Mouse (Mus musculus) forebrain, embryonic 10.5 days (tissue): Measurements from ENCODE around the gene Runx1. TPM values are rescaled to one million over a fixed set of nuclear protein-coding genes. Genes with fewer than 3 reads are reported as not detected.

Experiments
- DNase-seq: peaks from one replicate; pipeline ENCODE4 v3.0.0-alpha.2; 2017; ENCODE audit warnings: low spot score; ENCODE audit errors: extremely low spot score
- H3K27ac ChIP-seq: fragments of 300-500 bp; sonication (generic); 2 replicates; pipeline ENCODE4 v1.5.1; 2016; ENCODE audit warnings: mild to moderate bottlenecking
- H3K27me3 ChIP-seq: fragments of 300-500 bp; sonication (generic); 2 replicates; pipeline ENCODE4 v1.6.1; 2016; ENCODE audit warnings: mild to moderate bottlenecking; ENCODE audit not compliant: poor library complexity, severe bottlenecking
- H3K36me3 ChIP-seq: fragments of 300-500 bp; sonication (generic); replicated peaks from 2 replicates; pipeline ENCODE4 v1.6.1; 2016; ENCODE audit warnings: mild to moderate bottlenecking, moderate library complexity
- H3K4me1 ChIP-seq: fragments of 300-500 bp; sonication (generic); 2 replicates; pipeline ENCODE4 v1.6.1; 2016
- H3K4me3 ChIP-seq: fragments of 300-500 bp; sonication (generic); 2 replicates; pipeline ENCODE4 v1.5.1; 2016; ENCODE audit warnings: mild to moderate bottlenecking, moderate library complexity
- H3K9me3 ChIP-seq: fragments of 300-500 bp; sonication (generic); 2 replicates; pipeline ENCODE4 v1.6.1; 2016; ENCODE audit warnings: mild to moderate bottlenecking, moderate library complexity
- whole genome bisulfite sequencing: fragments of 180-500 bp; shearing (Covaris S2); methylation state at CpG from one replicate; pipeline ENCODE4 v1.1.7; 2016; 5-methylcytosine and 5-hydroxymethylcytosine counted together
- polyA plus RNA-seq: library from polyadenylated mRNA; unstranded; fragments of >200 nt; fragmentation: Nextera tagmentation; extraction: Ambion mirVana; gene quantifications from 2 replicates; pipeline ENCODE4 v1.2.1, GENCODE M21; 2016

Gene Runx1
- polyA plus RNA-seq, 1 experiment from 2014 or later, result 2.3 TPM

- H3K4me3 ChIP-seq, result no peak overlapping the region
- peaks cover 11% of the 10 kb centered on the region for H3K4me1 ChIP-seq
- H3K36me3 ChIP-seq, result no peaks in the 10 kb centered on the region
- H3K9me3 ChIP-seq, result no peaks in the 10 kb centered on the region
- H3K27me3 ChIP-seq, result no peaks in the 10 kb centered on the region
- 85% methylated on average over 6 of the region's 6 CpGs for WGBS
- DNase-seq, result no peak
- H3K27ac ChIP-seq, result no peak overlapping the region
These were observed 39.6 kb downstream of the Runx1 start for GRCm38 (mm10) chr16:92786276-92786882.

GRCm38 (mm10) chr16:92783651-92784131 is 42.3 kb downstream of the Runx1 start:
- Histone ChIP-seq H3K9me3 (no peaks in the 10 kb centered on the region), H3K27me3 (no peaks in the 10 kb centered on the region), H3K4me3 (no peak overlapping the region), H3K27ac (no peak overlapping the region; the same call in 1 of the 2 replicates), H3K4me1 (peaks cover 13% of the 10 kb centered on the region), H3K36me3 (no peaks in the 10 kb centered on the region)
- WGBS, result 49% methylated on average over 7 of the region's 7 CpGs
- no peak for DNase-seq

- H3K27ac ChIP-seq, result no peak overlapping the region
- H3K4me1 ChIP-seq, result peaks cover 20% of the 10 kb centered on the region
- 84% methylated on average over 6 of the region's 6 CpGs for WGBS
- no peaks in the 10 kb centered on the region for H3K27me3 ChIP-seq
- no peak overlapping the region for H3K4me3 ChIP-seq
- DNase-seq, result no peak
- H3K36me3 ChIP-seq, result no peaks in the 10 kb centered on the region
- no peaks in the 10 kb centered on the region for H3K9me3 ChIP-seq
These were observed 43.5 kb downstream of the Runx1 start for GRCm38 (mm10) chr16:92782408-92782807.

- Histone ChIP-seq H3K9me3 (no peaks in the 10 kb centered on the region), H3K27me3 (no peaks in the 10 kb centered on the region), H3K27ac (no peak overlapping the region), H3K36me3 (no peaks in the 10 kb centered on the region), H3K4me3 (no peak overlapping the region), H3K4me1 (peaks cover 20% of the 10 kb centered on the region)
- no peak for DNase-seq
- 90% methylated on average over 9 of the region's 9 CpGs for WGBS
These were observed 46.0 kb downstream of the Runx1 start for GRCm38 (mm10) chr16:92779896-92780435.

DNA sequence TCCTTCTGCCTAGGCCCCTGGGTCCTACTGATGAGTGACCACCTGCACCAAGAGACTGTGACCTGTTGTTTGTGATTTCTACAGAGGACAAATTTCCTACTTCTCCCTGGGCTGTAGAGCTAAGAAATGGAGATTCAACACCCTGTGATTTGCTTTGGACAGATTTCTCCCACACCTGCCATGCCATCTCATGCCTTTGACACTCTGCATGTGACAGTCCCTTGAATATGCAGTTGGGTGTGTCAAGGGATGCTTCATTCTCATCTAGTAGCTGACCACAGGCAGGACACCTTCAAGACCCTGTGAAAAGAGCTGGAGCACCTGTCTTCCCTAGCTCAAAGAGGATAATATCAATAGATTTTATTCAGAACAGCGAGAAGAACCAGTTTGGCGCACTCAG is 46.8 kb downstream of the Runx1 start:
- Histone ChIP-seq H3K36me3 (no peaks in the 10 kb centered on the region), H3K27me3 (no peaks in the 10 kb centered on the region), H3K4me1 (peaks cover 20% of the 10 kb centered on the region), H3K9me3 (no peaks in the 10 kb centered on the region), H3K27ac (no peak overlapping the region), H3K4me3 (no peak overlapping the region)
- no peak for DNase-seq
- WGBS, result 91% methylated on average over 2 of the region's 2 CpGs

DNA sequence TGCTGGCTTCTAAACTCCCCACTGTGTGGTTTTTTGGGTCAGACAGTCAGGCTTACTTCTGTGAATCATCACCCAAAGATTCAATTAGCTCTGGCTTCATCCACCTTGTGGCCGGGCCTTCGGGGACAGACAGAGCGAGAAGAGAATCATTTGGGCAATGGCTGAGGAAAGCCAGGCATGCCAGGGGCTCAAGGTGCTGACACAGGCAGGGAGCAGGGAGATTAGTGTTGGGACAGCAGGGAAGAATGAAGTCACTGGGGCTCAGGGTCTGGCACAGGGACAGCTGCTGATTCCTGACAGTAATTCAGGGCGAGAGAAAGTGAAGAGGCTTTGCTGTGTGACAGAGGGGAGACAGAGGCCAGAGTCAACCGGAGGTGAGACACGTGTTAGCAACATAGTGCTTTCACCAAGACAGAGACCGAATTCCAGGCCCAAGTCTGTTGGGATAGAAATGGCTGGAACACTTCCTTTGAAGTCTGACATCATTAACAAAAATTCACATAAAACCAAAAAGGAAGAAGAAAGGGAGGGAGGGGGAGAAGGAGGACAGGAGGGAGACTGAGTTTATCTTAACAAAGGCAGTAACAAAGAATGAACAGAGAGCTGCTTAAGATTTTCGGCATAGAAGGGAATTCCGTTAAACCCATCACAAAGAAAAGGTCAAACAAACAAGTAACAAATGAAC is 47.7 kb downstream of the Runx1 start:
- no peak for DNase-seq

GRCm38 (mm10) chr16:92767862-92768261 is 58.1 kb downstream of the Runx1 start:
- Histone ChIP-seq H3K4me1 (0 out of 2 replicates have a peak, but pooled peaks cover 3% of the 10 kb centered on the region), H3K36me3 (no peaks in the 10 kb centered on the region), H3K27me3 (no peaks in the 10 kb centered on the region), H3K4me3 (no peak overlapping the region), H3K9me3 (no peaks in the 10 kb centered on the region), H3K27ac (no peak overlapping the region)
- WGBS, result 92% methylated on average over 4 of the region's 4 CpGs
- no peak for DNase-seq

More for the DNA sequence above, 47.7 kb downstream of the Runx1 start:
- Histone ChIP-seq H3K4me1 (peaks cover 10% of the 10 kb centered on the region), H3K27ac (no peak overlapping the region; the same call in 1 of the 2 replicates), H3K9me3 (no peaks in the 10 kb centered on the region), H3K36me3 (no peaks in the 10 kb centered on the region), H3K27me3 (no peaks in the 10 kb centered on the region), H3K4me3 (no peak overlapping the region)
- 52% methylated on average over 9 of the region's 9 CpGs for WGBS

DNA sequence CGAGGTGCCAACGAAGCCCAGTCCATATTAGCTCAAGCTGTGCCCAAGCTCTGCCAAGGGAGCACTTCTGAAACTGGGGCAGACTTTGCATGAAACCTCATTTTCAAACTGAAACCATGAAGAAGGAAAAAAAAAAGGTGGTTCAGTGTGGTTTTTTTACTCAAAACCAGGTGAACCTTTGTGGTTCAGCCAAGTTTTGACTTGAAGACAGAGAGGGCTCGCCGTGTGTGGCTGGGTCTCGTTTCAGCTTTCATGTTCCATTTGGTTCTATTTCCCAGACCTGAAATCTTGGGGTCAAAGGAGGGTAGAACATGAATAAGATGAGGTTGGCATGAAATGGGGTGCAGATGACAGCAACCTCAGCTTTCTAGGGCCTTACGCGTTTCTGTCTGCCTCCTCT is 58.5 kb downstream of the Runx1 start:
- DNase-seq, result no peak
- WGBS, result 93% methylated on average over 7 of the region's 7 CpGs
- Histone ChIP-seq H3K36me3 (no peaks in the 10 kb centered on the region), H3K4me1 (0 out of 2 replicates have a peak, but pooled peaks cover 3% of the 10 kb centered on the region), H3K9me3 (no peaks in the 10 kb centered on the region), H3K27ac (no peak overlapping the region), H3K27me3 (no peaks in the 10 kb centered on the region), H3K4me3 (no peak overlapping the region)

DNA sequence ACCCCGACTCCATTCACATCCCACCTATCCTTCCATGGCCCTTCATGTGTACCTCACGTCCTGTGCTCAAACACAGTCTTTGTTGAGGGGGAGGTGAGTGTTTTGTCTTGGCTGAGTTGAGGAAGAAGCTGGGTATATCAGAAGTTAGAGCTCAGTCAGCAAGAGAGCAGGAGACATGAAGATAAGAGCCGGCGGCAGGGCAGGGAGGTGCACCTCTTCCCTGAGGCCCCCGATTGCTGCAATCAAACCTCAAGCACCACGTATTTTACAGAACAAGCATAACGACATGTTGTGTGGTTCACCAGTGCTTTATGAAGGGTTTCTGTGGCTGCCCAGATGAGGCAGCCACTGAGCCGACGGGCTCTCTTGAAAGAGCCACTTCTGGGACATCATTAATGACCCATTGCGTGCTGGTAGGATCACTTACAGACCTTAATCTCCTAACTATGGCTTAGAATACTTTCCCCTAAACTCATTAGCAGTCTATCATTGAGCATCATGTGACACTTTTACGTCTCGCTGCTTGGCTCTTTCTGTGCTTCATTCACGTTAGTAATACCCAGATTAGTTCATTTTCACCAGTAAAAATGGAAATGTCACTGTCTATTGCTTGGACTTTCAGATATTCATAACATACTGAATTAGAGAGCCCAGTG is 61.1 kb downstream of the Runx1 start:
- no peaks in the 10 kb centered on the region for H3K9me3 ChIP-seq
- no peaks in the 10 kb centered on the region for H3K27me3 ChIP-seq
- H3K27ac ChIP-seq, result no peak overlapping the region
- no peaks in the 10 kb centered on the region for H3K36me3 ChIP-seq
- 79% methylated on average over 13 of the region's 13 CpGs for WGBS
- 0 out of 2 replicates have a peak, but pooled peaks cover 3% of the 10 kb centered on the region for H3K4me1 ChIP-seq
- no peak for DNase-seq
- no peak overlapping the region for H3K4me3 ChIP-seq

- H3K36me3 ChIP-seq, result no peaks in the 10 kb centered on the region
- H3K4me3 ChIP-seq, result no peak overlapping the region
- H3K27ac ChIP-seq, result no peak overlapping the region
- WGBS, result 95% methylated on average over 3 of the region's 3 CpGs
- 0 out of 2 replicates have a peak, but pooled peaks cover 3% of the 10 kb centered on the region for H3K4me1 ChIP-seq
- no peaks in the 10 kb centered on the region for H3K9me3 ChIP-seq
- no peaks in the 10 kb centered on the region for H3K27me3 ChIP-seq
- DNase-seq, result no peak
These were observed 62.3 kb downstream of the Runx1 start for GRCm38 (mm10) chr16:92763666-92764065.

DNA sequence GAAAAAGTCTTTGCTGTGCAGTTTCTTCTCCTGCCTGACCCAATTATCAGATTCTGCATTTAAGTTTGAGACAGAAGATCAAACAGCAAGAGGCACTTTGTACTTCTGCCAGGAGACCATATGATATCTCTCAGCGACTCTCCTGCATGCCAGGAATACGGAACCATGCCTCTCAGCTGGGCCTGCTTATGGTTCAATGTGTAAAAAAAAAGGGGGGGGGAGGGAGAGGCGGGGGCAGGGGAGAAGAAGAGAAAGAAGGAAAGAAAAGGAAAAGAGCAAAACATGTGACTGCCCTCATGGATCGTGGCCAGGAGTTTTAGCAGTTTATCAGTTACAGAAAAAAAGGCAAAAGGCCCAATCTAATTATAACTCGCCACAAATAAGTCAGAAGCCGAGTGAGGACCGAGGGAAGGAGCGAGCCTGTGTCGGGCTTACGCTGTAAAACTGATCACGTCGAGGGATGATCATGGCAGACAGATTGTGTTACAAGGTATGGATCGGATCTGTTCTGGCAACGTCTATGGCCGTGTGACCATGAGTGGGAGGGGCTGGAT is 63.9 kb downstream of the Runx1 start:
- no peak overlapping the region for H3K27ac ChIP-seq
- H3K4me3 ChIP-seq, result no peak overlapping the region
- DNase-seq, result no peak
- 87% methylated on average over 15 of the region's 15 CpGs for WGBS
- no peaks in the 10 kb centered on the region for H3K9me3 ChIP-seq
- 0 out of 2 replicates have a peak, but pooled peaks cover 3% of the 10 kb centered on the region for H3K4me1 ChIP-seq
- H3K36me3 ChIP-seq, result no peaks in the 10 kb centered on the region
- H3K27me3 ChIP-seq, result no peaks in the 10 kb centered on the region

DNA sequence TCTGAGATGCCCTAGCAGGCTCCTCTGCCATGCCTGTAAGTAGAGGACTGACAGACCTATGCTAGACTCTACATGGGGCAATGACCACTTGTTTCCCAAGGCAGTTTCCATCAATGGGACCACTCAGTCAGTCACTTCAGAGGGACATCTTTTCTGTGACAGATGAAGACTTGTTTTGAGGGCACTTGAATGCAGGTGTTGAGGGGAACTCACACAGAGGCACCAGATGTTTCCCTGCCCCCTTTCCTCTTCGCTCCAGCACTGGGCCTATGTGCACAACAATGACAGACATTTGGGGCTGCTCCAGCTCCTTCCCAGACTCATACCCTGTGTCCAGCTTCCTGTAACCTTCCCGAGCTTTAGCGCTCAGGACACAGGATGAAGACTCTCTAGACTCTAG is 65.9 kb downstream of the Runx1 start:
- H3K9me3 ChIP-seq, result no peaks in the 10 kb centered on the region
- no peaks in the 10 kb centered on the region for H3K36me3 ChIP-seq
- H3K27me3 ChIP-seq, result no peaks in the 10 kb centered on the region
- H3K27ac ChIP-seq, result no peak overlapping the region
- no peak for DNase-seq
- WGBS, result 93% methylated on average over 3 of the region's 3 CpGs
- H3K4me3 ChIP-seq, result no peak overlapping the region
- peaks cover 7% of the 10 kb centered on the region; the same call in 1 of the 2 replicates for H3K4me1 ChIP-seq
